Mouse (Mus musculus): ENCODE data around the gene Dnajc22. TPM values are rescaled to one million over a fixed set of nuclear protein-coding genes. Genes with fewer than 3 reads are reported as not detected.

Gene Dnajc22
- polyA plus RNA-seq, 1 experiment from 2014 or later = 0.43 TPM

GRCm38 (mm10) chr15:99083258-99083657 lies 9.7 kb upstream of the Dnajc22 start:
- H3K27ac ChIP-seq (ENCODE audit: low read length) = no peak overlapping the region
- peaks cover 40% of the 10 kb centered on the region for H3K27me3 ChIP-seq (ENCODE audit: control insufficient read depth, insufficient read depth, low read length)
- H3K9me3 ChIP-seq (replicated peaks; ENCODE audit: control insufficient read depth, low read length) = no peaks in the 10 kb centered on the region
- peaks cover 28% of the 10 kb centered on the region for H3K36me3 ChIP-seq (ENCODE audit: control insufficient read depth, insufficient read depth)
- H3K9ac ChIP-seq (ENCODE audit: low read length) = no peak overlapping the region
- H3K4me2 ChIP-seq (ENCODE audit: low read depth, low read length) = no peak overlapping the region
- no peak for ATAC-seq (replicated peaks; ENCODE audit: extremely low read depth, insufficient read depth, low FRiP score)
- peaks cover 3% of the 10 kb centered on the region; the same call in 1 of the 2 replicates for H3K4me1 ChIP-seq (ENCODE audit: control insufficient read depth, insufficient read depth, low read length)
- 72% methylated on average over 9 of the region's 9 CpGs for WGBS
- H3K4me3 ChIP-seq (ENCODE audit: low read length) = no peak overlapping the region

GRCm38 (mm10) chr15:99083867-99084557 lies 9.0 kb upstream of the Dnajc22 start:
- Histone ChIP-seq H3K4me3 (ENCODE audit: low read length) (no peak overlapping the region), H3K36me3 (ENCODE audit: control insufficient read depth, insufficient read depth) (peaks cover 25% of the 10 kb centered on the region), H3K27me3 (ENCODE audit: control insufficient read depth, insufficient read depth, low read length) (peaks cover 46% of the 10 kb centered on the region), H3K4me1 (ENCODE audit: control insufficient read depth, insufficient read depth, low read length) (0 out of 2 replicates have a peak, but pooled peaks cover 4% of the 10 kb centered on the region), H3K4me2 (ENCODE audit: low read depth, low read length) (0 out of 2 replicates have a peak overlapping the region, but pooled peaks have one; percentile 7), H3K9me3 (replicated peaks; ENCODE audit: control insufficient read depth, low read length) (no peaks in the 10 kb centered on the region), H3K9ac (ENCODE audit: low read length) (no peak overlapping the region), H3K27ac (ENCODE audit: low read length) (no peak overlapping the region)
- no peak for ATAC-seq (replicated peaks; ENCODE audit: extremely low read depth, insufficient read depth, low FRiP score)
- 14% methylated on average over 11 of the region's 11 CpGs for WGBS

GRCm38 (mm10) chr15:99084618-99085017 lies 8.4 kb upstream of the Dnajc22 start:
- H3K9ac ChIP-seq (ENCODE audit: low read length) = no peak overlapping the region
- peaks cover 51% of the 10 kb centered on the region for H3K27me3 ChIP-seq (ENCODE audit: control insufficient read depth, insufficient read depth, low read length)
- H3K36me3 ChIP-seq (ENCODE audit: control insufficient read depth, insufficient read depth) = peaks cover 25% of the 10 kb centered on the region
- 25% methylated on average over 19 of the region's 19 CpGs for WGBS
- H3K4me1 ChIP-seq (ENCODE audit: control insufficient read depth, insufficient read depth, low read length) = 0 out of 2 replicates have a peak, but pooled peaks cover 4% of the 10 kb centered on the region
- H3K4me2 ChIP-seq (ENCODE audit: low read depth, low read length) = 0 out of 2 replicates have a peak overlapping the region, but pooled peaks have one; percentile 7
- ATAC-seq (replicated peaks; ENCODE audit: extremely low read depth, insufficient read depth, low FRiP score) = no peak
- H3K4me3 ChIP-seq (ENCODE audit: low read length) = no peak overlapping the region
- no peak overlapping the region for H3K27ac ChIP-seq (ENCODE audit: low read length)
- no peaks in the 10 kb centered on the region for H3K9me3 ChIP-seq (replicated peaks; ENCODE audit: control insufficient read depth, low read length)

GRCm38 (mm10) chr15:99085997-99086396 lies 7.0 kb upstream of the Dnajc22 start:
- Histone ChIP-seq H3K4me3 (ENCODE audit: low read length) (no peak overlapping the region), H3K36me3 (ENCODE audit: control insufficient read depth, insufficient read depth) (peaks cover 21% of the 10 kb centered on the region), H3K27ac (ENCODE audit: low read length) (no peak overlapping the region), H3K4me2 (ENCODE audit: low read depth, low read length) (no peak overlapping the region), H3K9ac (ENCODE audit: low read length) (no peak overlapping the region), H3K9me3 (replicated peaks; ENCODE audit: control insufficient read depth, low read length) (no peaks in the 10 kb centered on the region), H3K4me1 (ENCODE audit: control insufficient read depth, insufficient read depth, low read length) (0 out of 2 replicates have a peak, but pooled peaks cover 4% of the 10 kb centered on the region), H3K27me3 (ENCODE audit: control insufficient read depth, insufficient read depth, low read length) (peaks cover 65% of the 10 kb centered on the region)
- 83% methylated on average over 4 of the region's 4 CpGs for WGBS
- no peak for ATAC-seq (replicated peaks; ENCODE audit: extremely low read depth, insufficient read depth, low FRiP score)

- no peak for ATAC-seq (replicated peaks; ENCODE audit: extremely low read depth, insufficient read depth, low FRiP score)
- WGBS = 9% methylated on average over 60 of the region's 60 CpGs
- H3K9me3 ChIP-seq (replicated peaks; ENCODE audit: control insufficient read depth, low read length) = no peaks in the 10 kb centered on the region
- H3K4me2 ChIP-seq (ENCODE audit: low read depth, low read length) = peak within 1 kb of the TSS; percentile 59
- H3K36me3 ChIP-seq (ENCODE audit: control insufficient read depth, insufficient read depth) = peaks cover 7% of the 10 kb centered on the region
- H3K27ac ChIP-seq (ENCODE audit: low read length) = no peak within 1 kb of the TSS
- H3K4me3 ChIP-seq (ENCODE audit: low read length) = peak within 1 kb of the TSS; percentile 40
- H3K9ac ChIP-seq (ENCODE audit: low read length) = no peak within 1 kb of the TSS
- H3K4me1 ChIP-seq (ENCODE audit: control insufficient read depth, insufficient read depth, low read length) = 0 out of 2 replicates have a peak, but pooled peaks cover 4% of the 10 kb centered on the region
- H3K27me3 ChIP-seq (ENCODE audit: control insufficient read depth, insufficient read depth, low read length) = peaks cover 78% of the 10 kb centered on the region
These were observed 5.5 kb upstream of the Dnajc22 start, which contains the start of gene C1ql4 for GRCm38 (mm10) chr15:99087253-99088075. Gene C1ql4, minus strand, starts transcription at chr15:99087817.

GRCm38 (mm10) chr15:99088292-99088691 lies 4.7 kb upstream of the Dnajc22 start:
- ATAC-seq (replicated peaks; ENCODE audit: extremely low read depth, insufficient read depth, low FRiP score) = peak; percentile 80
- Histone ChIP-seq H3K9ac (ENCODE audit: low read length) (no peak overlapping the region), H3K27ac (ENCODE audit: low read length) (no peak overlapping the region), H3K4me3 (ENCODE audit: low read length) (peak overlapping the region; percentile 40), H3K4me1 (ENCODE audit: control insufficient read depth, insufficient read depth, low read length) (0 out of 2 replicates have a peak, but pooled peaks cover 4% of the 10 kb centered on the region), H3K36me3 (ENCODE audit: control insufficient read depth, insufficient read depth) (no peaks in the 10 kb centered on the region), H3K27me3 (ENCODE audit: control insufficient read depth, insufficient read depth, low read length) (peaks cover 86% of the 10 kb centered on the region), H3K4me2 (ENCODE audit: low read depth, low read length) (peak overlapping the region; percentile 59), H3K9me3 (replicated peaks; ENCODE audit: control insufficient read depth, low read length) (no peaks in the 10 kb centered on the region)
- under 1% methylated on average over 27 of the region's 27 CpGs for WGBS

GRCm38 (mm10) chr15:99089069-99089468 lies 3.9 kb upstream of the Dnajc22 start:
- Histone ChIP-seq H3K27me3 (ENCODE audit: control insufficient read depth, insufficient read depth, low read length) (peaks cover 87% of the 10 kb centered on the region), H3K27ac (ENCODE audit: low read length) (no peak overlapping the region), H3K9ac (ENCODE audit: low read length) (no peak overlapping the region), H3K4me3 (ENCODE audit: low read length) (0 out of 2 replicates have a peak overlapping the region, but pooled peaks have one; percentile 4), H3K36me3 (ENCODE audit: control insufficient read depth, insufficient read depth) (no peaks in the 10 kb centered on the region), H3K4me1 (ENCODE audit: control insufficient read depth, insufficient read depth, low read length) (peaks cover 8% of the 10 kb centered on the region), H3K4me2 (ENCODE audit: low read depth, low read length) (peak overlapping the region; percentile 59), H3K9me3 (replicated peaks; ENCODE audit: control insufficient read depth, low read length) (no peaks in the 10 kb centered on the region)
- ATAC-seq (replicated peaks; ENCODE audit: extremely low read depth, insufficient read depth, low FRiP score) = no peak
- 14% methylated on average over 14 of the region's 14 CpGs for WGBS

GRCm38 (mm10) chr15:99093291-99094258 lies 605 bp downstream of the Dnajc22 start:
- Histone ChIP-seq H3K27me3 (ENCODE audit: control insufficient read depth, insufficient read depth, low read length) (peaks cover 85% of the 10 kb centered on the region), H3K27ac (ENCODE audit: low read length) (no peak overlapping the region), H3K4me2 (ENCODE audit: low read depth, low read length) (peak overlapping the region; percentile 75), H3K9me3 (replicated peaks; ENCODE audit: control insufficient read depth, low read length) (no peaks in the 10 kb centered on the region), H3K4me1 (ENCODE audit: control insufficient read depth, insufficient read depth, low read length) (peaks cover 27% of the 10 kb centered on the region), H3K4me3 (ENCODE audit: low read length) (peak overlapping the region; percentile 49), H3K9ac (ENCODE audit: low read length) (peak overlapping the region; percentile 35), H3K36me3 (ENCODE audit: control insufficient read depth, insufficient read depth) (no peaks in the 10 kb centered on the region)
- 2% methylated on average over 56 of the region's 56 CpGs for WGBS
- ATAC-seq (replicated peaks; ENCODE audit: extremely low read depth, insufficient read depth, low FRiP score) = no peak

All from heart, embryonic 16.5 days (tissue).